Mouse (Mus musculus) MN1 (cell line): ENCODE data around the gene Fam131a.

Experiments
- DNase-seq: peaks from one replicate; pipeline ENCODE4 v3.0.0-alpha.2; 2016; ENCODE audit warnings: low spot score

Gene Fam131a

DNA sequence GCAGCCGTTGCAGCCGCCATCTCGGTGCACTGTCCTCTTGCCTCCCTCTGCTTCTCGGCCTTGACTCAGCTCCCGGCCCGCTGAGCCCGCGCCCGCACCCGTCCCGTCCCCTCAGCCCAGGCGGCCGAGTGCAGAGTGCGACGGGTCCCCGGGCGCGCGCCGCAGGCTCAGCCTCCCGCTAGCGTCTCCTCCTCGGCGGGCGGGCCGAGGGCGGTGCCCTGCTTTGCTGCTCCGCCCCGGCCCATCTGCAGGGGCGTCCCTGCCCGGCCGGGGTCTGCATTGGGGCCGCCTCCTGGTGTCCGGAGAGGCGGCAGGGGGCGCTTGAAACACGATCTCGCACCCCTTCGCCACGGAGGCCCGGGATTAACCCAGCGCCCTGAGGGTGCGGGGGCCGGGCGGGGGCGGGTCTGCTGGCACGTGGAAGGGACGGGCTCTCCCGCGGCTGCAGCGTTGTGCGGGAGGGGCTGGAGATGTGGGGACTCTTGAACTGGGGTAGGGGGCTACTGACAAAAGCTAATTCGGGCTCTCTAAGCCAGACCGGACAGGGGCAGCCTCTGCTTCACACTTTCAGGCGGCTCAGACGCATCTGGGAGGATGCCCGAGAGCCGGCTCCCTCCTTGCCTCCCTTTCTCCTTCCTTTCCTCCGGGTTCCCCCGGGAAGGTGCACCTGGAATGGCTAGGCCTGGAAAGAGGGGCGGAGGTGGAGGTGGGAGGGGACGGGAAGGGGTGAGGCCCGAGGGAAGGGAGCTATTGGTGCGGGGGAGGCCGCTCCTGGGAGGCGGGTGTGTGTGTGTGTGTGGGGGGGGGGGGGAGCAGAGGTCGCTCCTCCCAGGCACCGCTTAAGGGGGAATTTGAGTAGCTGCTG, 23.2 kb downstream of the Fam131a start:
- DNase-seq = peak; percentile 83

DNA sequence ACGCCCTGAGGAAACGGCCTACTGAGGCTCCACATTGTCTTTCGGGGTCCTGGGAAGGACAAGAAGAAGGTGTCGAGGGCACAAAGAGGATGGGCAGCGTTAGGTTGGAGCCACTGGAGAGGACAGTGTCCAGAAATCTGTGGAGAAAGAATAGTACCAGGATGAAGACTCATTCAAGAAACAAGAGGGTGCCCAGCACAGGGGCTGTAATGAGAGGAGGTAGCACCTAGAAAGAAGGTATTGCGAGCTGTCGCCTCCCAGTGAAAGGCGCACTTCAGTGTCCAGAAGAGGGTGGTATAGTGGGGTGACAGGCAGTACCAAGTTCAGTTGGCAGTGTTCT, 23.8 kb downstream of the Fam131a start:
- no peak for DNase-seq

- peak; percentile 98 for DNase-seq
Measured at GRCm38 (mm10) chr16:20717181-20717977, 24.3 kb downstream of the Fam131a start, which contains the start of the genes Polr2h and Clcn2. Gene Polr2h, plus strand, starts transcription at chr16:20717665. Gene Clcn2, minus strand, starts transcription at chr16:20717746.

DNA sequence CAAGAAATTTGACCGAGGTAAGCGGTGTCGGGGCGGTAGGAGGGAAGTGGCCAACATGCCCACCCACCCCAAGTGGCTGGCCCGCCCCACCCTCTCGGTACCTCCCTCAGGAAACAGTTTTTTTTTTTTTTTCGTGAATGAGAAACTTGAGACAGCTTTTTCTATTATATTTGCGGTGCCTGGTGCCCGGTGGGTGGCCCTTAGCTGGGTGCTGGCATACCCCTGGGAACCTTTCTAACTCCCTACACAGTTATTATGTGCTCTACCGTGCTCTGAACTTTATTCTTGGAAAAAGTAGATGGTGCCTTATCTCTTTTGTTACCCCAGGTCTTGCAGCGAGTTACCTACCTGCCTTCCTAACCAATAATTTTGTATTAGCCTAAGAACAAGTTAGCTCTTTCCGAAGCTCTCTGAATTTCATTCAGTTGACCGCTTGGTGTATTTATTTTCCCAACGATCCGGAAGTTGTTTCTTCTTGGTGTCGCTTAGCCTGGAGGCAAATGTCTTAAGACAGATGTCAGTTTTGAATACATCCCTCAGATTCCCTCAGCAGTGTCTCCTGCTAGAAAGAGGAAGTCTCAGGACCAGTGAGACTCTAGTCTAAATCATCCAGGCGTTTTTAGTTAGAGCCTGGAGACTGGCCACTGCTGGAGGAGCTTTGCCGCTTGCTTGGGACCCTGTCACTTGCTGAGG, 25.1 kb downstream of the Fam131a start:
- DNase-seq = no peak

- DNase-seq = no peak
Measured at GRCm38 (mm10) chr16:20721808-20722207, 28.8 kb downstream of the Fam131a start.

DNA sequence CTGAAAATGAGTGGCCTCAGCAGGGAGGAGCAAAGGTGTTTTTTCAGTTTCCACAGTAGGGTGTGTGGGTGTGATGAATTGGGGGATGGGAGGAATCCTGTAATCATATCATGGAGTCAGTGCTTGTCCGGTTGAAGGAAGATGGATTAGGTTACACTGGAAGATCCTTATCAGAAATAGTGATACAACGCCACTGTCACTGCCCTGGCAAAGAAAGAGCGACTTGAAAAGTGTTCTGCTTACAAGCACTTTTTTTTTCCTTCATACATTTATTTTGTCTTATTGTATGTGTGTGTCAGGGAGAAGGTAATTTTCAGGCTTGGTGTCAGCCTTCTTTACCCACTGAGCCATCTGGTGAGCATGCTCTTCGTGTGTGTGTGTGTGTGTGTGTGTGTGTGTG, 29.7 kb downstream of the Fam131a start:
- no peak for DNase-seq

DNA sequence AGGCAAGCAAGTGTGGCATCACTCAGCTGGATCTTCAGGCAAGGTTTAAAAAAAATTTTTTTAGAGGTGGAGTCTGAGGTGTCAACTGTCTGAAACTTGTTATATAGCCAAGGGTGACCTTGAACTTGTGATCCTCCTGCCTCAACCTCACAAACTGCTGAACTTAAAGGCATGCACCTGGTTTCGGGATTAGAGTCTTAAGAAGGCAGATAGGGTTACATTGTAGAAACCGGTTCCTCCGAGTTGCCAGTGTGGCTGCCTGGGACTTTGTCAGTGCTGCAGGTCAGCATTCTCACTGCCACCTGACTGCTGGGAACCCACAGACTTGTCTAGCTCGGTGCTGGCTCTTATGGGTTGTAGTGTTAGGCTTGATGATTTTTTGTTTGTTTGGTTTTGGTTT, 30.2 kb downstream of the Fam131a start:
- DNase-seq = no peak

- DNase-seq = peak; percentile 71
Measured at GRCm38 (mm10) chr16:20724338-20724748, 31.3 kb downstream of the Fam131a start.

DNA sequence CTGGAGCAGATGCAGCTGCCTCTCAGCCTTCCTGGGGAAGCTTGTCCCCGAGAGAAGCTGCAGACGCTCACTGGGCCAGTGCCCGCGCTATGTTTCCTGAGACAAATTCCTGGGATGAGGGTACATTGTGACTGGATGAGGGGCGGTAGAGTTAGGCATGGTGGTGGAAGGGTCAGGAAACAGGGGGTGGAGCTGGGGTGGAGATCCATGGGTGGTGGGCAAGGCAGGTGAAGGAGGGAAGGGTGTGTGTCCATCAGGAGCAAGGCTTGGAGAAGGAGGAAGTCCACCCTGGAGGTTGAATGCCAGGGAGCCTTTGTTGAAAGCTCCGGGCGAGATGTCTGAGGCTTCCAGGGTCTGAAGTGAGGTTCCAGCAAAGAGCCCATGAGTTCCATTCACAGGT, 32.3 kb downstream of the Fam131a start:
- DNase-seq = no peak

- no peak for DNase-seq
Measured at GRCm38 (mm10) chr16:20725750-20726149, 32.7 kb downstream of the Fam131a start.

GRCm38 (mm10) chr16:20726384-20726783, 33.3 kb downstream of the Fam131a start:
- no peak for DNase-seq

DNA sequence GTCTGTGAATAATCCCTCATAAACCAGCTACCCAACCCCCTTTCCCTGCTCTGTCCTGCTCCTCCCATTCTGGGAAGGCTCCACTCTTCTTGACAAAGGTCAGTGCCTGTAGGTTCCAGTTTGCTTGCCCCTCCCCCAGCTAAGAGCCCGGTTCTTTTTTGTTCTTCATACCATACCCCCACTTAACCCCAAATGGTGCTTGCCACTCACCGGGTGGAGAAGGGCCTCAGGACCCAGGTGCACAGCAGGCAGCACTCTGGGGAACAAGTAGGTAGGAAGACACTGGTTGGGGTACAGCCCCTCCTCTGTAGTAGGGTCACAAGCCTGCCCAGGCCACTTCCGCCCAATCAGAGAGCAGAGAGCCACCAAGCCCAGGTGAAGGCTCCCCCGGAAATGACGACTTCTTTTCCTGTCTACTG, 37.3 kb downstream of the Fam131a start:
- no peak for DNase-seq

- peak; percentile 26 for DNase-seq
Measured at GRCm38 (mm10) chr16:20731688-20732087, 38.6 kb downstream of the Fam131a start.

DNA sequence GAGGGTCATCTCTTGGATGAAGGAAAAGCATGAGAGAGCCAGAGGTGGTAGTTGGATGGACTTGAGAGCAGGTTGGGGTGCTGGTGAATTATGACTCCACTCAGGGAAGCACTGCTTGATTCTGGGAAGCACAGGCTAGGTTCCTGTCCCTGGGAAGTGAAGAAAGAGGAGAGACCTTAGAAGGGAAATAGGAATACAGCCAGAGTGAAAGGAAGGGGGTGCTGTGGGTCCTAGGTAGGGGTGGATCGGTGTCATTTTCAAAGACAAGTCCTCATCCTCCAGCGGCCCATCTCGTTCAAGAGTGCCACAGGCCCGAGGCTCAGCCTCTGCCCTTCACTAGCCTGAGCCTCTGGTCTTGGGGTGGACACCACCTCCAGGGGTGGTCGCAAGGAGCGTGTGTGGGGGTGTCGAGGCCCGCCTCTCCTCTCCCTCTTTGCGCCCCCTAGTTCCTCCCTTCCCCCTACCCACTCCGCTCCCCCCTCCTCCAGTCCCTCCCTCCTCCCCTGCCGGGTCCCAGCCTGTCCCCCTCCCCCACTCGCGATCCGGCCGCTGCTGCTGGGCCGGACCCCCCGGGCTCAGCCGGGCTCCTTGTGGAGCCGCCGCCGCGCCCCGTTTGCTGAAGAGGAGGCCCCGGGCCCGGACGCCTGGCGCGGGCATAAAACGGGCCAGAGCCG, 39.3 kb downstream of the Fam131a start:
- DNase-seq = peak; percentile 32

GRCm38 (mm10) chr16:20732925-20733730, 40.1 kb downstream of the Fam131a start, which contains the start of gene Chrd:
Gene Chrd, plus strand, starts transcription at chr16:20733127.
- peak; percentile 60 for DNase-seq

DNA sequence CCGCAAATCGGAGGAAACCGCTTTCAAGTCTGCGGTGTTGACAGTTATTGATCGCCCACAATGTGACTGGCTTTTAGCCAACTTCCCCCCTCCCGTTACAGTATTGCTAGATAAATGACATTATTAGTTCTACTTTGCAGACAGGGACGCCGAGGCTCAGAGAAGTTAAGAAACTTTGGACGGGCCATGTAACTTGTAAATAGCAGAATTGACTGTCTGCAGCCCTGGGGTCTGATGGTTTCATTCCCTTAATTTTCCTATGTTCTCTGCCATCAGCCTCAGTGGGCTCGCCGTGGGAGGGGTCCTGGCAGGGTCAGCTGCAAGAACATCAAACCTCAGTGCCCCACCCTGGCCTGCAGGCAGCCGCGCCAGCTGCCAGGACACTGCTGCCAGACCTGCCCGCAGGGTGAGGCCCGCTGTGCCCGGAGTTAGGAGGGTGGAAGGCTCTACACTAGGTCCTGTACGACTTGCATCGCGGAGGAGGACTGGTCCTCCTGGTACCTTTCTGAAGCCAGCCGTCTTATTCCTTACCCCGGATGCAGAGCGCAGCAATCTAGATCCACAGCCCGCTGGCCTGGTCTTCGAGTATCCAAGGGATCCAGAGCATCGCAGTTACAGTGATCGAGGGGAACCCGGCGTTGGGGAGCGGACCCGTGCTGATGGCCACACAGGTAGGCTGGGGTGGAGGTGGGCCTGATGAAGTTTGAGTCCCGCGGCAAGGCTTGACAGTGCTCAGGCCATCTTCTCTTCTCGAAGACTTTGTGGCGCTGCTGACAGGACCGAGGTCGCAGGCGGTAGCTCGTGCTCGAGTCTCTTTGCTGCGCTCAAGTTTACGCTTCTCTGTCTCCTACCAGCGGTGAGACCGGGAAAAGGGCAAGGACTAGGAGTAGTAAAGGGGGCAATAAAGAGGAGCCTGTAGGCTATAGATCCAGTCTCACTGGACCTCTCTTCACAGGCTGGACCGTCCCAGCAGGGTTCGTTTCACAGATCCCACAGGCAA, 41.0 kb downstream of the Fam131a start, which contains the start of gene Thpo:
Gene Thpo (minus strand): TSS at position 781 of the 1,000 bp plus-strand sequence.
- DNase-seq = no peak

- DNase-seq = no peak
Measured at GRCm38 (mm10) chr16:20735651-20736050, 42.6 kb downstream of the Fam131a start.

GRCm38 (mm10) chr16:20736168-20736567, 43.1 kb downstream of the Fam131a start:
- DNase-seq = no peak

DNA sequence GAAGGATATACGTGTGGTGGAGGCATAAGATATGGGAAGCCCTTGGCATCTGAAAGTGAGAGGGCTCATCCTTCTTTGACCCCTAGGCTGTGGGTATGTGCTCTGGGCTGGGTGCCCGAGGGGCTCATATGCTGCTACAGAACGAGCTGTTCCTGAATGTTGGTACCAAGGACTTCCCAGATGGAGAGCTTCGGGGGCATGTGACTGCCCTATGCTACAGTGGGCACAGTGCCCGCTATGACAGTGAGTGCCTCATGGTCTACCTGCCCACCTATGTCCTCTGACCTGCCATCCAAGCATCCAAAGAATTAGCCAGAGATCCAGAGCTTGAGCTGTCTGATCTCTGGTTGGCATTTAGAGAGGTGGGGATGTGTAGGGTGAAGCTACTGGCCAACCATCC, 43.8 kb downstream of the Fam131a start:
- DNase-seq = no peak

- no peak for DNase-seq
Measured at GRCm38 (mm10) chr16:20739845-20740244, 46.8 kb downstream of the Fam131a start.
